Mouse (Mus musculus) small intestine, adult 10 weeks (tissue): Measurements from ENCODE around the gene Chmp4b. TPM values are rescaled to one million over a fixed set of nuclear protein-coding genes. Genes with fewer than 3 reads are reported as not detected.

Source experiments
- polyA plus RNA-seq: library from polyadenylated mRNA; stranded (reverse); fragments of 350-450 nt; fragmentation: Illumina TruSeq; extraction: RNeasy Lipid Tissue Mini Kit (QIAGEN cat#74804); gene quantifications from one replicate; pipeline ENCODE4 v1.2.3, GENCODE M21; 2014; ENCODE audit warnings: low replicate concordance

Gene Chmp4b
- polyA plus RNA-seq = 57.0 TPM

GRCm38 (mm10) chr2:154651363-154651762 is at the start of gene Chmp4b:
TSS of gene Chmp4b (plus strand) at chr2:154651705.

GRCm38 (mm10) chr2:154603638-154604153 is 47.8 kb upstream of the Chmp4b start, which contains the start of gene Pxmp4:
TSS of gene Pxmp4 (minus strand) at chr2:154603708.

GRCm38 (mm10) chr2:154613118-154614115 is 38.1 kb upstream of the Chmp4b start, which contains the start of the genes Zfp341 and 4930519P11Rik:
TSS of gene Zfp341 (plus strand) at chr2:154613297.
TSS of gene 4930519P11Rik (minus strand) at chr2:154613437.

Other genes starting within 250 kb of the Chmp4b start
- not detected for gene Snta1, start 243.6 kb upstream of the Chmp4b start, polyA plus RNA-seq
- gene Cbfa2t2, start 215.2 kb upstream of the Chmp4b start, polyA plus RNA-seq = 9.2 TPM
- gene 1700003F12Rik, start 104.6 kb upstream of the Chmp4b start, polyA plus RNA-seq = not detected
- gene Actl10, start 99.9 kb upstream of the Chmp4b start, polyA plus RNA-seq = not detected
- gene Necab3, start 92.8 kb upstream of the Chmp4b start, polyA plus RNA-seq = not detected
- gene E2f1, start 81.8 kb upstream of the Chmp4b start, polyA plus RNA-seq = not detected
- 8.1 TPM for gene Pxmp4, start 48.0 kb upstream of the Chmp4b start, polyA plus RNA-seq
- not detected for gene Zfp341, start 38.4 kb upstream of the Chmp4b start, polyA plus RNA-seq
- not detected for gene 4930519P11Rik, start 38.3 kb upstream of the Chmp4b start, polyA plus RNA-seq
- not detected for gene Gm14214, start 118.3 kb downstream of the Chmp4b start, polyA plus RNA-seq
- 96.0 TPM for gene Raly, start 139.4 kb downstream of the Chmp4b start, polyA plus RNA-seq
- not detected for gene a, start 139.7 kb downstream of the Chmp4b start, polyA plus RNA-seq
- gene Eif2s2, start 241.2 kb downstream of the Chmp4b start, polyA plus RNA-seq = 293 TPM